Mouse (Mus musculus) embryonic fibroblast, embryonic 13.5 days (primary cell): Measurements from ENCODE around the gene Gabra4.

Experiments
- CTCF ChIP-seq: IDR thresholded peaks from 2 replicates; pipeline ENCODE4 v1.5.1; 2011; ENCODE audit warnings: mild to moderate bottlenecking, control low read depth, low read length, moderate library complexity, borderline replicate concordance; ENCODE audit not compliant: insufficient read depth
- POLR2A ChIP-seq: IDR thresholded peaks from 2 replicates; pipeline ENCODE4 v1.6.1; 2011; ENCODE audit warnings: low read depth, mild to moderate bottlenecking, control low read depth, low read length, moderate library complexity

DNA sequence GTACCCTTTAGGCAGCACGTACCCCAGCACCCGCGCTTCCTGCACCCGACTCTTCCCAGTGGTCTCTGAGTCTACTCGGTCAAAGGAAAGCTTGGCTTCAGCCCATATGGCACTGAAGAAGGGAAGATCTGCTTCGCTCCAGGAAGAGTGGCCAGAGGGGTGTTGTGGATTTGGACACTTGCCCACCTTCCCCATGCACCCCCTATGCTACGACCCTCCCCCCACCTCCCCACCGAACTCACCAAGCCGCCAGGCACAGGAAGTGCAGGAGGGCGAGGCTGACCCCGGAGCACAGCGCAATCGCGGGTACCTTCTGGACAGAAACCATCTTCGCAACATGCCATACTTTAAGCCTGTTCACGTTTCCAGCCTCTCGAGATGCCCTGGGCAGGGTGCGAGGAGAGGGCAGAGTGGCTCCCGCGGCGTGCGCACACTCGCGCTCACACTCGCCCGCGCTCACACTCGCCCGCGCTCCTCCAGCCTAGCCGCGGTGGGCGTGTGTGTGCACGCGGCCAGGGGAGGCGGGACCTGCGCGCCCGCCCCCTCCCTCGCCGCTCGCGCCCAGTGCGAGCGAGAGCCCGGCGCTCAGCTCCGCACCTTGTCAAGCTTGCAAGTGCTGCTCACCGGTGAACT lies 510 bp downstream of the Gabra4 start, which contains the start of gene Gabrb1:
- TF ChIP-seq POLR2A, result no peak
- TF ChIP-seq CTCF, result no peak
